Mouse (Mus musculus) ES-E14 (cell line): ENCODE results near the gene Ces1b. TPM values are rescaled to one million over a fixed set of nuclear protein-coding genes. Genes with fewer than 3 reads are reported as not detected.

Experiments used
- DNase-seq: peaks from one replicate; pipeline ENCODE4 v3.0.0-alpha.2; 2013; ENCODE audit warnings: low read depth, low spot score
- H3K27ac ChIP-seq: 2 replicates; pipeline ENCODE4 v1.5.1; 2012; ENCODE audit warnings: low read depth, mild to moderate bottlenecking, low read length, moderate library complexity, mixed read lengths; ENCODE audit not compliant: poor library complexity, insufficient read depth, severe bottlenecking
- H3K36me3 ChIP-seq: 2 replicates; pipeline ENCODE4 v1.6.1; 2012; ENCODE audit warnings: mild to moderate bottlenecking, low read length, moderate library complexity, mixed read lengths; ENCODE audit not compliant: control insufficient read depth, poor library complexity, insufficient read depth, severe bottlenecking
- H3K4me1 ChIP-seq, 2 experiments: fragments of 150-350 bp in 1 of 2; sonication (generic) in 1 of 2; 2 replicates each; pipeline ENCODE4 v1.6.1; 2012; ENCODE audit warnings: low read length in 2 of 2, mild to moderate bottlenecking in 1 of 2, mixed read lengths in 1 of 2; ENCODE audit not compliant: control insufficient read depth in 2 of 2, insufficient read depth in 2 of 2, poor library complexity in 1 of 2
- H3K4me3 ChIP-seq, 2 experiments: fragments of 150-350 bp in 1 of 2; sonication (generic) in 1 of 2; 2 replicates each; pipeline ENCODE4 v1.5.1; 2012; ENCODE audit warnings: low read length in 2 of 2, low read depth in 1 of 2, mild to moderate bottlenecking in 1 of 2, mixed read lengths in 1 of 2; ENCODE audit not compliant: insufficient read depth in 1 of 2, poor library complexity in 1 of 2, severe bottlenecking in 1 of 2
- H3K9ac ChIP-seq: 2 replicates; pipeline ENCODE4 v1.6.1; 2012; ENCODE audit warnings: low read depth, mild to moderate bottlenecking, low read length, mixed read lengths; ENCODE audit not compliant: poor library complexity, insufficient read depth, severe bottlenecking
- H3K9me3 ChIP-seq: fragments of 150-350 bp; sonication (generic); 2 replicates; pipeline ENCODE4 v1.6.1; 2012; ENCODE audit warnings: low read depth, mild to moderate bottlenecking, low read length; ENCODE audit not compliant: control insufficient read depth, insufficient read depth
- CHD2 ChIP-seq: IDR thresholded peaks from 2 replicates; pipeline ENCODE4 v1.6.1; 2014; ENCODE audit warnings: mild to moderate bottlenecking, low read depth, low read length, inconsistent platforms
- HCFC1 ChIP-seq: IDR thresholded peaks from 2 replicates; pipeline ENCODE4 v1.6.1; 2012; ENCODE audit warnings: low read length, inconsistent platforms, borderline replicate concordance; ENCODE audit not compliant: insufficient read depth
- MAFK ChIP-seq: IDR thresholded peaks from 2 replicates; pipeline ENCODE4 v1.6.1; 2014; ENCODE audit warnings: mild to moderate bottlenecking, low read depth, low read length, inconsistent platforms; ENCODE audit not compliant: insufficient read depth
- ZC3H11A ChIP-seq: IDR thresholded peaks from 2 replicates; pipeline ENCODE4 v1.6.1; 2012; ENCODE audit warnings: low read depth, mild to moderate bottlenecking, inconsistent platforms, low read length, borderline replicate concordance
- ZNF384 ChIP-seq: IDR thresholded peaks from 2 replicates; pipeline ENCODE4 v1.6.1; 2012; ENCODE audit warnings: low read depth, low read length, inconsistent platforms
- in situ Hi-C, 2 experiments: fragments of 600-800 bp; cut with MboI; formaldehyde crosslinking; loops; one replicate each; pipeline ENCODE4 v1.15.1; 2025; ENCODE audit warnings: low sequenced_read_pairs in 2 of 2, inconsistent platforms in 1 of 2; ENCODE audit not compliant: unreplicated experiment in 2 of 2
- total RNA-seq: library from RNA; depleted of rRNA; stranded (reverse); fragments of 300-350 nt; gene quantifications from 2 replicates; pipeline ENCODE4 v1.2.3, GENCODE M21; 2012

Ces1b gene
- total RNA-seq, 1 experiment, result 0.18 TPM

- Histone ChIP-seq H3K27ac (no peak overlapping the region), H3K4me1 (peaks cover 0 to 9% of the 10 kb centered on the region in 2 experiments; a peak in 2 of 4 replicates), H3K36me3 (no peaks in the 10 kb centered on the region), H3K9me3 (no peaks in the 10 kb centered on the region), H3K4me3 (no peak overlapping the region), H3K9ac (no peak overlapping the region)
- no peak for DNase-seq
- TF ChIP-seq MAFK (no peak), HCFC1 (no peak), ZNF384 (no peak), ZC3H11A (no peak), CHD2 (no peak)
- in situ Hi-C loops, result no loop called here
Observed at GRCm38 (mm10) chr8:93088686-93089122, 8.9 kb upstream of the Ces1b start.

GRCm38 (mm10) chr8:93088193-93088592 lies 8.4 kb upstream of the Ces1b start:
- DNase-seq, result no peak
- Histone ChIP-seq H3K36me3 (no peaks in the 10 kb centered on the region), H3K4me1 (peaks cover 0 to 9% of the 10 kb centered on the region in 2 experiments; a peak in 2 of 4 replicates), H3K4me3 (no peak overlapping the region), H3K9me3 (no peaks in the 10 kb centered on the region), H3K9ac (no peak overlapping the region), H3K27ac (no peak overlapping the region)
- TF ChIP-seq CHD2 (no peak), ZNF384 (no peak), ZC3H11A (no peak), MAFK (no peak), HCFC1 (no peak)
- in situ Hi-C loops, result no loop called here

- Histone ChIP-seq H3K9ac (no peak overlapping the region), H3K9me3 (no peaks in the 10 kb centered on the region), H3K4me3 (no peak overlapping the region), H3K36me3 (no peaks in the 10 kb centered on the region), H3K4me1 (no peaks in the 10 kb centered on the region), H3K27ac (no peak overlapping the region)
- TF ChIP-seq CHD2, result no peak
- TF ChIP-seq ZC3H11A, result no peak
- TF ChIP-seq ZNF384, result no peak
- TF ChIP-seq MAFK, result no peak
- no peak for TF ChIP-seq HCFC1
- in situ Hi-C loops, result no loop called here
- DNase-seq, result no peak
Observed at GRCm38 (mm10) chr8:93075251-93075650, 4.6 kb downstream of the Ces1b start.

GRCm38 (mm10) chr8:93063416-93064117 lies 16.2 kb downstream of the Ces1b start:
- H3K9ac ChIP-seq, result no peak overlapping the region
- H3K4me1 ChIP-seq, result no peaks in the 10 kb centered on the region; a peak in 1 of 4 replicates
- DNase-seq, result peak; percentile 31

GRCm38 (mm10) chr8:93059185-93059584 lies 20.6 kb downstream of the Ces1b start:
- in situ Hi-C loops, result loop anchor here in 1 of 2 experiments (5.0 kb wide), 1 partner anchor 38 kb away; no protein-coding TSS in a partner anchor
- DNase-seq, result no peak
- Histone ChIP-seq H3K36me3 (no peaks in the 10 kb centered on the region), H3K4me3 (no peak overlapping the region), H3K27ac (no peak overlapping the region), H3K4me1 (peaks cover 0 to 2% of the 10 kb centered on the region in 2 experiments; a peak in 2 of 4 replicates), H3K9ac (no peak overlapping the region), H3K9me3 (no peaks in the 10 kb centered on the region)
- TF ChIP-seq ZNF384, result no peak
- TF ChIP-seq ZC3H11A, result peak; percentile 63; the same call in 1 of the 2 replicates

More at GRCm38 (mm10) chr8:93063416-93064117, 16.2 kb downstream of the Ces1b start:
- H3K4me3 ChIP-seq, result no peak overlapping the region
- H3K27ac ChIP-seq, result no peak overlapping the region; the same call in 1 of the 2 replicates
- no peak for TF ChIP-seq ZNF384
- no peak for TF ChIP-seq MAFK
- no peak for TF ChIP-seq ZC3H11A
- TF ChIP-seq CHD2, result no peak
- H3K36me3 ChIP-seq, result no peaks in the 10 kb centered on the region
- in situ Hi-C loops, result no loop called here
- no peaks in the 10 kb centered on the region for H3K9me3 ChIP-seq
